Mouse (Mus musculus) neural tube, embryonic 12.5 days (tissue): Measurements from ENCODE around the gene Ceacam19. TPM values are rescaled to one million over a fixed set of nuclear protein-coding genes. Genes with fewer than 3 reads are reported as not detected.

ENCODE experiments used
- ATAC-seq: fragments of 200-750 bp; cut with Nextera tagmentation; 2 replicates; pipeline ENCODE4 v1.8.0; 2017; ENCODE audit warnings: low read depth, mild to moderate bottlenecking, moderate TSS enrichment, moderate library complexity; ENCODE audit not compliant: low FRiP score
- H3K27ac ChIP-seq: fragments of 300-500 bp; sonication (generic); 2 replicates; pipeline ENCODE4 v1.5.1; 2016
- H3K27me3 ChIP-seq: fragments of 300-500 bp; sonication (generic); replicated peaks from 2 replicates; pipeline ENCODE4 v1.6.1; 2016; ENCODE audit warnings: mild to moderate bottlenecking
- H3K36me3 ChIP-seq: fragments of 300-500 bp; sonication (generic); 2 replicates; pipeline ENCODE4 v1.6.1; 2016; ENCODE audit warnings: mild to moderate bottlenecking
- H3K4me1 ChIP-seq: fragments of 300-500 bp; sonication (generic); 2 replicates; pipeline ENCODE4 v1.6.1; 2016
- H3K4me2 ChIP-seq: fragments of 300-500 bp; sonication (generic); replicated peaks from 2 replicates; pipeline ENCODE4 v1.6.1; 2016; ENCODE audit warnings: mild to moderate bottlenecking
- H3K4me3 ChIP-seq: fragments of 300-500 bp; sonication (generic); 2 replicates; pipeline ENCODE4 v1.5.1; 2016
- H3K9ac ChIP-seq: fragments of 300-500 bp; sonication (generic); 2 replicates; pipeline ENCODE4 v1.6.1; 2016; ENCODE audit warnings: mild to moderate bottlenecking
- H3K9me3 ChIP-seq: fragments of 300-500 bp; sonication (generic); 2 replicates; pipeline ENCODE4 v1.6.1; 2016; ENCODE audit warnings: mild to moderate bottlenecking
- WGBS: fragments of 180-500 bp; shearing (Covaris S2); methylation state at CpG from one replicate; pipeline ENCODE4 v1.1.7; 2016; 5-methylcytosine and 5-hydroxymethylcytosine counted together
- polyA plus RNA-seq: library from polyadenylated mRNA; unstranded; fragments of >200 nt; fragmentation: Nextera tagmentation; extraction: Ambion mirVana; gene quantifications from 2 replicates; pipeline ENCODE4 v1.2.1, GENCODE M21; 2016

The Ceacam19 gene
- polyA plus RNA-seq, 1 experiment from 2014 or later = not detected

- Histone ChIP-seq H3K27me3 (peaks cover 8% of the 10 kb centered on the region; the same call in 1 of the 2 replicates), H3K9me3 (no peaks in the 10 kb centered on the region), H3K4me2 (peak within 1 kb of the TSS; percentile 53), H3K4me3 (peak within 1 kb of the TSS; percentile 26; the same call in 1 of the 2 replicates), H3K4me1 (no peaks in the 10 kb centered on the region; the same call in 1 of the 2 replicates), H3K9ac (peak within 1 kb of the TSS; percentile 5; the same call in 1 of the 2 replicates), H3K36me3 (no peaks in the 10 kb centered on the region), H3K27ac (no peak within 1 kb of the TSS)
- ATAC-seq = peak; percentile 76
- WGBS = 4% methylated on average over 33 of the region's 33 CpGs
Observed at GRCm38 (mm10) chr7:19851858-19852570, 35.8 kb downstream of the Ceacam19 start, which contains the start of gene Gm19345. TSS of gene Gm19345 (plus strand) at chr7:19852003.

GRCm38 (mm10) chr7:19844521-19845171 is 43.1 kb downstream of the Ceacam19 start:
- Histone ChIP-seq H3K4me3 (no peak overlapping the region), H3K27me3 (peaks cover 26% of the 10 kb centered on the region), H3K9me3 (no peaks in the 10 kb centered on the region), H3K4me1 (no peaks in the 10 kb centered on the region), H3K9ac (no peak overlapping the region), H3K27ac (no peak overlapping the region), H3K36me3 (no peaks in the 10 kb centered on the region), H3K4me2 (no peak overlapping the region)
- WGBS = 63% methylated on average over 15 of the region's 15 CpGs
- no peak for ATAC-seq

- ATAC-seq = peak; percentile 53; the same call in 1 of the 2 replicates
Observed at GRCm38 (mm10) chr7:19843561-19843960, 44.2 kb downstream of the Ceacam19 start.

GRCm38 (mm10) chr7:19842885-19843504 is 44.8 kb downstream of the Ceacam19 start:
- Histone ChIP-seq H3K36me3 (no peaks in the 10 kb centered on the region), H3K4me1 (no peaks in the 10 kb centered on the region), H3K27me3 (peaks cover 26% of the 10 kb centered on the region), H3K27ac (no peak overlapping the region), H3K9me3 (no peaks in the 10 kb centered on the region), H3K9ac (no peak overlapping the region), H3K4me3 (no peak overlapping the region), H3K4me2 (no peak overlapping the region)
- WGBS = 30% methylated on average over 19 of the region's 19 CpGs
- 0 out of 2 replicates have a peak, but pooled peaks have one; percentile 9 for ATAC-seq

More at GRCm38 (mm10) chr7:19843561-19843960, 44.2 kb downstream of the Ceacam19 start:
- H3K9ac ChIP-seq = no peak overlapping the region
- no peaks in the 10 kb centered on the region for H3K4me1 ChIP-seq
- no peaks in the 10 kb centered on the region for H3K9me3 ChIP-seq
- H3K27ac ChIP-seq = no peak overlapping the region
- H3K27me3 ChIP-seq = peaks cover 26% of the 10 kb centered on the region
- no peak overlapping the region for H3K4me3 ChIP-seq
- H3K36me3 ChIP-seq = no peaks in the 10 kb centered on the region
- 3% methylated on average over 11 of the region's 11 CpGs for WGBS
- H3K4me2 ChIP-seq = no peak overlapping the region; the same call in 1 of the 2 replicates

- ATAC-seq = no peak
- H3K27me3 ChIP-seq = peaks cover 17% of the 10 kb centered on the region
- H3K9ac ChIP-seq = no peak overlapping the region
- no peaks in the 10 kb centered on the region for H3K4me1 ChIP-seq
- no peaks in the 10 kb centered on the region for H3K36me3 ChIP-seq
- no peak overlapping the region for H3K27ac ChIP-seq
- H3K9me3 ChIP-seq = no peaks in the 10 kb centered on the region
- H3K4me2 ChIP-seq = no peak overlapping the region
- 82% methylated on average over 21 of the region's 21 CpGs for WGBS
- no peak overlapping the region for H3K4me3 ChIP-seq
Observed at GRCm38 (mm10) chr7:19841686-19842413, 45.9 kb downstream of the Ceacam19 start.

GRCm38 (mm10) chr7:19840936-19841335 is 46.8 kb downstream of the Ceacam19 start:
- Histone ChIP-seq H3K4me1 (no peaks in the 10 kb centered on the region), H3K9ac (no peak overlapping the region), H3K36me3 (no peaks in the 10 kb centered on the region), H3K27me3 (peaks cover 15% of the 10 kb centered on the region), H3K9me3 (no peaks in the 10 kb centered on the region), H3K4me3 (no peak overlapping the region), H3K4me2 (no peak overlapping the region), H3K27ac (no peak overlapping the region)
- ATAC-seq = no peak
- WGBS = 80% methylated on average over 3 of the region's 3 CpGs

GRCm38 (mm10) chr7:19840371-19840770 is 47.4 kb downstream of the Ceacam19 start:
- Histone ChIP-seq H3K4me1 (no peaks in the 10 kb centered on the region), H3K4me2 (no peak overlapping the region), H3K4me3 (no peak overlapping the region), H3K27me3 (peaks cover 15% of the 10 kb centered on the region), H3K9ac (no peak overlapping the region), H3K9me3 (no peaks in the 10 kb centered on the region), H3K36me3 (no peaks in the 10 kb centered on the region), H3K27ac (no peak overlapping the region)
- no peak for ATAC-seq
- WGBS = 84% methylated on average over 4 of the region's 4 CpGs

- Histone ChIP-seq H3K9me3 (no peaks in the 10 kb centered on the region), H3K4me2 (no peak overlapping the region), H3K4me3 (no peak overlapping the region), H3K36me3 (no peaks in the 10 kb centered on the region), H3K27ac (no peak overlapping the region), H3K27me3 (no peaks in the 10 kb centered on the region), H3K4me1 (no peaks in the 10 kb centered on the region), H3K9ac (no peak overlapping the region)
- no peak for ATAC-seq
- WGBS = 73% methylated on average over 3 of the region's 3 CpGs
Observed at GRCm38 (mm10) chr7:19836843-19837242, 50.9 kb downstream of the Ceacam19 start.

GRCm38 (mm10) chr7:19834055-19834454 is 53.7 kb downstream of the Ceacam19 start:
- Histone ChIP-seq H3K4me3 (no peak overlapping the region), H3K9ac (no peak overlapping the region), H3K36me3 (no peaks in the 10 kb centered on the region), H3K4me1 (no peaks in the 10 kb centered on the region), H3K27me3 (no peaks in the 10 kb centered on the region), H3K4me2 (no peak overlapping the region), H3K9me3 (no peaks in the 10 kb centered on the region), H3K27ac (no peak overlapping the region)
- no peak for ATAC-seq
- WGBS = 62% methylated on average over 3 of the region's 3 CpGs

GRCm38 (mm10) chr7:19831837-19832236 is 55.9 kb downstream of the Ceacam19 start:
- 61% methylated on average over 9 of the region's 9 CpGs for WGBS
- Histone ChIP-seq H3K4me1 (no peaks in the 10 kb centered on the region), H3K4me3 (no peak overlapping the region), H3K9me3 (no peaks in the 10 kb centered on the region), H3K36me3 (no peaks in the 10 kb centered on the region), H3K27me3 (no peaks in the 10 kb centered on the region), H3K27ac (no peak overlapping the region), H3K4me2 (no peak overlapping the region), H3K9ac (no peak overlapping the region)
- ATAC-seq = no peak

- ATAC-seq = no peak
- Histone ChIP-seq H3K36me3 (no peaks in the 10 kb centered on the region), H3K27ac (no peak overlapping the region), H3K9ac (no peak overlapping the region), H3K4me1 (no peaks in the 10 kb centered on the region), H3K4me3 (no peak overlapping the region), H3K9me3 (no peaks in the 10 kb centered on the region), H3K4me2 (no peak overlapping the region), H3K27me3 (no peaks in the 10 kb centered on the region)
- 35% methylated on average over 13 of the region's 13 CpGs for WGBS
Observed at GRCm38 (mm10) chr7:19830682-19831156, 57.0 kb downstream of the Ceacam19 start.
